Mouse (Mus musculus) neural tube, embryonic 12.5 days (tissue): ENCODE results near the gene Arhgap15. TPM values are rescaled to one million over a fixed set of nuclear protein-coding genes. Genes with fewer than 3 reads are reported as not detected.

Experiments used
- ATAC-seq: fragments of 200-750 bp; cut with Nextera tagmentation; 2 replicates; pipeline ENCODE4 v1.8.0; 2017; ENCODE audit warnings: low read depth, mild to moderate bottlenecking, moderate TSS enrichment, moderate library complexity; ENCODE audit not compliant: low FRiP score
- H3K27ac ChIP-seq: fragments of 300-500 bp; sonication (generic); 2 replicates; pipeline ENCODE4 v1.5.1; 2016
- H3K27me3 ChIP-seq: fragments of 300-500 bp; sonication (generic); replicated peaks from 2 replicates; pipeline ENCODE4 v1.6.1; 2016; ENCODE audit warnings: mild to moderate bottlenecking
- H3K36me3 ChIP-seq: fragments of 300-500 bp; sonication (generic); 2 replicates; pipeline ENCODE4 v1.6.1; 2016; ENCODE audit warnings: mild to moderate bottlenecking
- H3K4me1 ChIP-seq: fragments of 300-500 bp; sonication (generic); 2 replicates; pipeline ENCODE4 v1.6.1; 2016
- H3K4me2 ChIP-seq: fragments of 300-500 bp; sonication (generic); replicated peaks from 2 replicates; pipeline ENCODE4 v1.6.1; 2016; ENCODE audit warnings: mild to moderate bottlenecking
- H3K4me3 ChIP-seq: fragments of 300-500 bp; sonication (generic); 2 replicates; pipeline ENCODE4 v1.5.1; 2016
- H3K9ac ChIP-seq: fragments of 300-500 bp; sonication (generic); 2 replicates; pipeline ENCODE4 v1.6.1; 2016; ENCODE audit warnings: mild to moderate bottlenecking
- H3K9me3 ChIP-seq: fragments of 300-500 bp; sonication (generic); 2 replicates; pipeline ENCODE4 v1.6.1; 2016; ENCODE audit warnings: mild to moderate bottlenecking
- WGBS: fragments of 180-500 bp; shearing (Covaris S2); methylation state at CpG from one replicate; pipeline ENCODE4 v1.1.7; 2016; 5-methylcytosine and 5-hydroxymethylcytosine counted together
- polyA plus RNA-seq: library from polyadenylated mRNA; unstranded; fragments of >200 nt; fragmentation: Nextera tagmentation; extraction: Ambion mirVana; gene quantifications from 2 replicates; pipeline ENCODE4 v1.2.1, GENCODE M21; 2016

The Arhgap15 gene
- polyA plus RNA-seq, 1 experiment from 2014 or later = 0.81 TPM

DNA sequence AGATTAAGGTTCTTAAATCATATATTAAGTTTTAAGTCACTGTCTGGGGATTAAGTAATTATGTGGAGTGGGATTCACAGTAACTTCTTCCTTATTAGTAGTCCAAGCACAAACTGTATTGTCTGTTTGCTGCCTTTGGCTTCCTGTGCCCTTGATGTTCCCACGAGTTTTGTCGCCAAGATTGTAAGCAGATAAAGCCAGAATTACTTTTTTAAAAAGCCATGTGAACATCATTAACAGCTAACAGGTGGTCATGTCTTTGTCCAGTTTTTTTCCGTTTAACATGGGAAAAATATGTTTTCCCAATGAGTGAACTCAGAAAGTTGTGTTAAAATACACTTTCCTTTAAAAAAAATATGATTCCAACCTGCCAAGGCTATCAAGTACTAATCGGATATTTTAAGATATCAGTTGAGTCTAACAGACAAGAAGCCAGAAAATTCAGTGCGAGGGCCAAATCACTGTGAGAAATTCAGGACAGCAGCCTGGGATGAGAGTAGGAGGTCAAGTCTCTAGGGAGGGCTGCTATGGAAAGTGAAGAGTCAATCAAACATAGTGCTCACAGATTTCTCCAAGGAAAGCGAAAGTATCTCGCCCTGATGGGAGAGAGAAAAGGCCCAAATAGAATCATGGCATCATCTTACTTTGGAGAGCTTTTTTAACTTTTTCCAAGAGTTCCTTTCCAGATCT lies 319.7 kb downstream of the Arhgap15 start:
- H3K27ac ChIP-seq = no peak overlapping the region
- no peak overlapping the region for H3K4me2 ChIP-seq
- H3K27me3 ChIP-seq = no peaks in the 10 kb centered on the region
- H3K4me3 ChIP-seq = no peak overlapping the region
- ATAC-seq = no peak
- no peaks in the 10 kb centered on the region for H3K4me1 ChIP-seq
- H3K36me3 ChIP-seq = no peaks in the 10 kb centered on the region
- no peaks in the 10 kb centered on the region for H3K9me3 ChIP-seq
- H3K9ac ChIP-seq = no peak overlapping the region
- WGBS = 76% methylated on average over 7 of the region's 7 CpGs

DNA sequence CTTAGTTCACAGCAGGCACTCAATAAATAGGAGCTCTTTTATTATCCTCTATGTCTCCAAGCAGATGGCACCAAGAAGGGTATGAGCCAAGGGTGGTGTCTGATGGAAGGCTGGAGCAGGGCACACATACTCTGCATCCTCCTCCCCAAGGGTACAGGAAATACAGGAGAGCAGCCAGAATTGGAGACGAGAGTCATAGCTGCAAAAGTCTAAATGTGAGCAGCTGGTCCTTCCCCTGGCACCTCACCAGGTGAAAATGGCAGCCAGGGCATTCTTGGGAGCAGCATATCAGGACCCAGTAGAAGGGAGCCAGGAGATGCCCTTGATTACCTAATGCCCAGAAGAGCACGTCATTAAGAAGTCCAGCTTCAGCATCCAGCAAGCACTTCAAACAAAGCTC lies 320.3 kb downstream of the Arhgap15 start:
- no peaks in the 10 kb centered on the region for H3K4me1 ChIP-seq
- H3K9ac ChIP-seq = no peak overlapping the region
- H3K4me3 ChIP-seq = no peak overlapping the region
- no peak overlapping the region for H3K4me2 ChIP-seq
- H3K9me3 ChIP-seq = no peaks in the 10 kb centered on the region
- H3K36me3 ChIP-seq = no peaks in the 10 kb centered on the region
- ATAC-seq = no peak
- WGBS = 91% methylated on average over 2 of the region's 2 CpGs
- H3K27ac ChIP-seq = no peak overlapping the region
- no peaks in the 10 kb centered on the region for H3K27me3 ChIP-seq

DNA sequence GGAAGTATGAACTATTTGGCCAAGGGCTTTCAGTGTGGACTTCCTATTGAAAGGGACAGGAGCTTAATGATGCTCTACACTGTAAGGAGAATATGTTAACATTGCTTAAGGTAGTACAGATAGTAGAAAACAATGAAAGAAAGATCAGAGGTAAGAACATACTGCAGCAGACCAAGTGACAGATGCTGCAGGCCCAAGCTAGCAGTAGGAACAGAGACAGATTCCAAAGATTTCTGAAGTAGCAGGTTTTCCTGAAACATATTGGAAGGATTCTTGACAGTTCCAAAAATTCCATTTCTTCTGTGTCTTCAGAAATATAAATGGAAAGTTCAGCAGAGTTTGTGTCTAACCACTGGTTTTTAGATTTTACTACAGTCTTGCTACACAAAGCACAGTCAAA lies 327.9 kb downstream of the Arhgap15 start:
- H3K4me2 ChIP-seq = no peak overlapping the region
- ATAC-seq = no peak
- no peak overlapping the region for H3K4me3 ChIP-seq
- no peaks in the 10 kb centered on the region for H3K36me3 ChIP-seq
- H3K4me1 ChIP-seq = no peaks in the 10 kb centered on the region
- H3K27me3 ChIP-seq = no peaks in the 10 kb centered on the region
- H3K9me3 ChIP-seq = no peaks in the 10 kb centered on the region
- H3K9ac ChIP-seq = no peak overlapping the region
- no peak overlapping the region for H3K27ac ChIP-seq

DNA sequence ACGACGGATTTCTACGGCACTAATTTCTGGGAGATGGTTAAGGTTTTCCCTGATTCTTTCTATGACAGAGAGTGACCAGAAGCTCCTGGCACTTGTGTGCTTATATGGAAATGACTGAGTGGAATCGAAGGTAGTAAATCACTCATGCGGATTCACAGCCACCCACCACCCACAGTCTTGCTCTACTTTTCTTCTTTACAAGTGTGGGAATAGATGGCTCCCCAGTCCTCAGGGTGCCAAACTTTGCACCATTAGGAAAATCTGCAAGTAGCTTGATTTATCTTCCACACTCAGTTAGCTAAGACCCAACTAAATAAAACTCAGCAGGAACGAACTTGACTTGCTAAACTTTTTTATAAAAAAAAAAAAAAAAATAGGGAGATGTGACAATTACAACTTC lies 331.9 kb downstream of the Arhgap15 start:
- H3K4me1 ChIP-seq = no peaks in the 10 kb centered on the region
- H3K9ac ChIP-seq = no peak overlapping the region
- WGBS = 52% methylated on average over 6 of the region's 6 CpGs
- H3K4me2 ChIP-seq = no peak overlapping the region
- no peaks in the 10 kb centered on the region for H3K27me3 ChIP-seq
- H3K36me3 ChIP-seq = no peaks in the 10 kb centered on the region
- no peaks in the 10 kb centered on the region for H3K9me3 ChIP-seq
- no peak overlapping the region for H3K27ac ChIP-seq
- no peak overlapping the region for H3K4me3 ChIP-seq
- ATAC-seq = no peak

DNA sequence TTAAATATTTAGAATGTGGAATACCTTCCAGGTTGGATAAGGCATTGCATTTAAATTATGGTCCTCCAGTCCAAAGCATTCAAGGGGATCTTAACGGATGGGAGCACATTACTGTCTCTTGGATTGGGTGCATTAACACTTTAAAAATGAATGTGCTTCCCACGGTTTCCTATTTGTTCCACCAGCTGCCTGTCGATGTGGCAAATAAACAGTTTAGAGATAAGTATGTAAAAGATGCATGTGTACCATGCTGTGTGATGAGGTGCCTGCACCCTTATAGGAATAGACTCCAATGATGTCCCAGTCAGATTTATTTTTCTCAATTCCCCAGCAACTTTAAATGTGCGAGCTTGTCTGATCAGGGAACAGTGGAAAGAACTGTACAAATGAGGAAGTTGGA lies 332.6 kb downstream of the Arhgap15 start:
- Histone ChIP-seq H3K4me2 (no peak overlapping the region), H3K9me3 (no peaks in the 10 kb centered on the region), H3K36me3 (no peaks in the 10 kb centered on the region), H3K27me3 (no peaks in the 10 kb centered on the region), H3K9ac (no peak overlapping the region), H3K27ac (no peak overlapping the region), H3K4me3 (no peak overlapping the region), H3K4me1 (no peaks in the 10 kb centered on the region)
- peak; percentile 48; the same call in 1 of the 2 replicates for ATAC-seq
- WGBS = 55% methylated on average over 4 of the region's 4 CpGs

DNA sequence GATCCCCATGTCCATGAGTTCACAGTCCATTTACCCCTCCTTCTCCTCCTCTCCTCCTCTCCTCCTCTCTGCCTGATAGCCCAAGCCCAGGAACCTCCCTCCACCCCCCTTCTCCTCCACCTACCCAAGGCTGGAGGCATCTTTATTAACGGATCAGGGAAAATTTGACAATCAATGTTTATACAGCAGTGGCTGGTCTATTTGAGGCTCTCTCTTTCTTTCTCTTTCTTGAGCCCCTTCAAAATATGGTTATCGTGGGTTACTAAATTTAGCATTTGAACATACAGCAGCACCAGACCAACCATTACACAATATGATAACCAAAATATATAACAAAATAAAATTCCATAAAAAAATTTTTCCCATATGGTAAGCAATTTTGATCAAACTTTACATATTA lies 335.8 kb downstream of the Arhgap15 start:
- no peaks in the 10 kb centered on the region for H3K4me1 ChIP-seq

DNA sequence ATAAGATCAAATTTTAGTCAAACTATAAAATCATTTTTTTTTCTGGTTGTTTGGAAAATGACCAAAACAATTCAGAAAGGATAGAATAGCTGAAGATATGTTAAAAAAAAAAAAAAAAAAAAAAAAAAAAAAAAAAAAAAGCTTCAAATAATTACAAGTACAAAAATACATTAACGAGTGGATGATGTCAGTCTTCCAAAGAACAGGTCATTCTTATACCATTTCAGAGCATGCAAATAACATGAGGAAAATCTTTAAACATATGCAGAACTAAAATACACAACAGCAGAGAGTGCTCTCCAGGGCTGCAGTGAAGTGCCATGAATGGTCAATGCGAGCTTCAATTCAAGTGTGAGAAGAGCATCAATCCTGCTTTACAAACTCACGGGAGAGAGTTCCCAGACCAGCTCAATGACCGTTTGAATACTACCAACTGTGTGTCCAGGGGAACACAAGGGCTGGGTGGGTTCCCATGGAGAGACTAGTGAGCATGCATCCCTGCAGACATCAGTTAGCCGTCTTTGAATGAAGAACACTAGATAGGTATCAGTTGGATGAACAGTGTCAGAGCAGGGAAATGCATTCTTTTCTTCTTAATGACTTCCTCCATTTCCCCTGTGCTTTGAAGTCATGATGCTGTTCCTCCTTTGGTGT lies 337.9 kb downstream of the Arhgap15 start:
- no peaks in the 10 kb centered on the region for H3K27me3 ChIP-seq
- no peak overlapping the region for H3K27ac ChIP-seq
- H3K4me1 ChIP-seq = no peaks in the 10 kb centered on the region
- H3K36me3 ChIP-seq = no peaks in the 10 kb centered on the region
- WGBS = 26% methylated on average over 5 of the region's 5 CpGs
- no peak overlapping the region for H3K4me2 ChIP-seq
- H3K9me3 ChIP-seq = no peaks in the 10 kb centered on the region
- H3K9ac ChIP-seq = no peak overlapping the region
- no peak overlapping the region for H3K4me3 ChIP-seq
- no peak for ATAC-seq

More for the DNA sequence above, 335.8 kb downstream of the Arhgap15 start:
- Histone ChIP-seq H3K27ac (no peak overlapping the region), H3K27me3 (no peaks in the 10 kb centered on the region), H3K9ac (no peak overlapping the region), H3K36me3 (no peaks in the 10 kb centered on the region), H3K4me3 (no peak overlapping the region), H3K4me2 (no peak overlapping the region), H3K9me3 (no peaks in the 10 kb centered on the region)
- WGBS = 67% methylated on average over 2 of the region's 2 CpGs
- no peak for ATAC-seq

DNA sequence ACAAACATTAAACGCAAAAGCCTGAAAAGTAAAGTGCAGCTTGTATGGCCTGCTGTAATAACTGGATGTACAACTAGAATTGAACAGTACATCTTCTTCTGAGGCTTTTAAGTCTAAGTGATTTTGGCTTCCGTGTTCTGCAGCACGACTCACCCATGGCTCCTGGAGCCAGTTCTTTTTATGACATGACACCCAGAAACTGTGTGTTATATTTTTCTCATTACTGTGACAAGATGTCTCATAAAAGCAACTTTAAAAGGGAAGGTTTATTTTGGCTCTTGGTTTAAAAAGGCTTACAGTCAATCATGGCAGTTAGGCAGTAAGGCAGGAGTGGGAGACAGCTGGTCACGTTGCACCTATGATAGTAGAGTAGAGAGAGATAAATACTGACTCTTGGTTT lies 349.9 kb downstream of the Arhgap15 start:
- Histone ChIP-seq H3K4me2 (no peak overlapping the region), H3K36me3 (no peaks in the 10 kb centered on the region), H3K9ac (no peak overlapping the region), H3K9me3 (peaks cover 5% of the 10 kb centered on the region; the same call in 1 of the 2 replicates), H3K27ac (no peak overlapping the region), H3K27me3 (no peaks in the 10 kb centered on the region), H3K4me3 (no peak overlapping the region), H3K4me1 (no peaks in the 10 kb centered on the region)
- ATAC-seq = no peak
- 93% methylated on average over 4 of the region's 4 CpGs for WGBS

DNA sequence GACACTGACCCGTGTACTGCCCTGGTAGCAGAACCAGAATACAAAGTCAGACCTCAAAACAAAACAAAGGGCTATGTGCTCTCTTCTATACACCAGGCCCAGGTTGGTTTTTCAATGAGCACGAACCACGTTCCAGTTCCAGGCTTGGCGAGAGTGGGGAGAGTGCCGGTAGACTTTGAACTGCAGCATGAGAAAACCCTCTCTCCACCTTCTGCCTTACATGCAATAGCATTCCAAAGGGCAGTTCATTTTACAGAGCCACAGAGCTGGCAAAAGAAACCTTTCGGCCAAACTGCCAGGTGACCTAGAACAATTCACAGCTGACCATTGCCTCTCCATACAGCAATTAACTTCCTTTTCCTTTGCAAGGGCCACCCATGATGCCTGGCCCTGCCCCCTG lies 353.7 kb downstream of the Arhgap15 start:
- WGBS = 78% methylated on average over 6 of the region's 6 CpGs

DNA sequence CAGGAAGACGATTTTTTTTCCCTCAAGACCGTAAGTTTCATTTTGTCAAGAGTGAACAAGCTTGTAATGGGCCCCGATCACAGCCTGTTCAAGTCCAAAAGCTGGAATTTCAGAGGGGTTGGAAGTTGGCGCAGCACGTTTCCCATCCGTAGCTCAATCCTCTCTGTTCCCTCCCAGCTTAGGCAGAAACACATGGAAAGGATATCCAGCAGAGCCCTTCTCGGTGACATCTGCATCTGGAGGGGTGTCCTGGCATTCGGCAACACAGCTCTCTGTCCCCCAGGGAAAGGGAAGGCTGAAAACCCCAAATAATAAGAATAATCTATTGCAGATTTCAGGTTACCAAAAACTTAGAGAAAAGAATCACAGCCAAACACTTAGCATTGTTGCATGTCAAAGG lies 354.7 kb downstream of the Arhgap15 start:
- Histone ChIP-seq H3K4me1 (peaks cover 8% of the 10 kb centered on the region; the same call in 1 of the 2 replicates), H3K27ac (no peak overlapping the region), H3K4me2 (no peak overlapping the region), H3K4me3 (no peak overlapping the region), H3K36me3 (no peaks in the 10 kb centered on the region), H3K9ac (no peak overlapping the region), H3K27me3 (no peaks in the 10 kb centered on the region), H3K9me3 (no peaks in the 10 kb centered on the region)
- 88% methylated on average over 8 of the region's 8 CpGs for WGBS
- ATAC-seq = no peak

More for the DNA sequence above, 353.7 kb downstream of the Arhgap15 start:
- no peak for ATAC-seq
- no peaks in the 10 kb centered on the region for H3K27me3 ChIP-seq
- H3K4me1 ChIP-seq = peaks cover 8% of the 10 kb centered on the region; the same call in 1 of the 2 replicates
- H3K4me3 ChIP-seq = no peak overlapping the region
- H3K4me2 ChIP-seq = no peak overlapping the region
- no peaks in the 10 kb centered on the region for H3K36me3 ChIP-seq
- H3K9me3 ChIP-seq = peaks cover 1% of the 10 kb centered on the region; the same call in 1 of the 2 replicates
- no peak overlapping the region for H3K27ac ChIP-seq
- no peak overlapping the region for H3K9ac ChIP-seq

DNA sequence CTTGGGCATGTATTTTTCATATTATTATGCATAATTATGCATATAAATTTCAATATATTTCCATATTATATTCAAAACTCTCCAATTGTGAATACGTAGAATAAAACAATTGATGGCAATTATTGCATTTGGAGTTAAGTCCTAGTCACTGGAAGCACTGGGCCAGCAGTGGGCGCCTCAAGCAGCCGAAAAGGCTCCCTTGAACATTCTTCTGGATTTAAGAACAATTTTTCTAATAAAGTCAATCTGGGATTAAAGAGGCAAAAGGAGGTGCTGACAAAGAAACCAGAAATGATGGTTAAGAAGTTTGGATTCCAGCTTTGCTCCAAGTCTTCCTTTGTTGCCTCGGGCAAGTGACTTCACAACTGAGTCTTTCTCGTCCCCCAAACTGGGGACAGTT lies 355.1 kb downstream of the Arhgap15 start:
- no peaks in the 10 kb centered on the region for H3K9me3 ChIP-seq
- H3K4me1 ChIP-seq = peaks cover 8% of the 10 kb centered on the region; the same call in 1 of the 2 replicates
- WGBS = 88% methylated on average over 5 of the region's 5 CpGs
- no peak overlapping the region for H3K27ac ChIP-seq
- no peak for ATAC-seq
- H3K36me3 ChIP-seq = no peaks in the 10 kb centered on the region
- no peak overlapping the region for H3K9ac ChIP-seq
- no peaks in the 10 kb centered on the region for H3K27me3 ChIP-seq
- no peak overlapping the region for H3K4me2 ChIP-seq
- no peak overlapping the region for H3K4me3 ChIP-seq

DNA sequence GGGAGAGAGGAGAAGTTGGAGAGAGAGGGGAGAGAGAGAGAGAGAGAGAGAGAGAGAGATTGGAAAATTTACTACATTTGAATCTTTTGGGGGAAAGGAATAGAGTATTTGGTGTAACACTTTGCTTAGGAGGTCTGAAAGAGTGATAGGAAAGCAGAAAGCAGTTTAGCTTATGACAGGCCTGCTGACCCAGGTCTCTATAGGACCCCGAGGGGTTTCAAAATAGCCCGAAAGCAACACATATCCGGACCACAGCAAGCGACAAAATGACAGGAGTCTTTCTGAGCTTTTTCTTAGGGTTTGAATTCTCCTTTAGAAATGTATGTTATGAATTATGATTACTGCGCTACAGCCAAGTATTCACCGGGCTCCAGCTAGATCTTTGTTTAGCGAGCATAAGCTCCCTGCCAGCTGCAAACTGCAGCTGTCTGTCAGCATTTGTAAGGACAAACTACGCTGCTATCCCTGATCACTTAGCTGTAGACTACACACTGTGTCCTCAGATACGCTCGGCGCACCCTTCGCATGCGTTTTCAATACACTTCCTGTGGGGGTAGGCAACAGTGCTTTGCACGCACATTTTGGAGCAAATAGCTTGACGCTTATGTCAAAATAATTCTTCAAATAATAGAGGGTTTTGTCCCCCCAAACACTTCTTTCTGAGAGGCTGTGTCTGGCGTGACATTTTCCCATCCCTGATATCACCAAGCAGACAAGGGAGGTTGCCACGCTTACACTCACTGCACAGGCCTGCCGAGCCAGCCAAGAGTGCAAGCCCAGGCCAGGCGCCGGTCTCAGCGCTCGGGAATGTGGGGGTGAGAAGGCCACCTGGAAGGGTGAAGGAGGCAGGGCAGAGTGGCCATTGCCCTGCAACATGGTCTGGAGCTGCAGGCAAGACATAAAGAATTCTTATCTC lies 355.9 kb downstream of the Arhgap15 start:
- Histone ChIP-seq H3K4me3 (no peak overlapping the region), H3K36me3 (no peaks in the 10 kb centered on the region), H3K9me3 (no peaks in the 10 kb centered on the region), H3K4me2 (0 out of 2 replicates have a peak overlapping the region, but pooled peaks have one; percentile 12), H3K27ac (no peak overlapping the region), H3K27me3 (no peaks in the 10 kb centered on the region), H3K9ac (no peak overlapping the region), H3K4me1 (peaks cover 8% of the 10 kb centered on the region; the same call in 1 of the 2 replicates)
- ATAC-seq = 0 out of 2 replicates have a peak, but pooled peaks have one; percentile 56
- WGBS = 60% methylated on average over 22 of the region's 22 CpGs
